Mouse (Mus musculus) lung, postnatal 4 days (tissue): ENCODE results near the gene D10Wsu102e.

ENCODE experiments used
- DNase-seq, 2 experiments: peaks; one replicate each; pipeline ENCODE4 v3.0.0; 2021

Gene D10Wsu102e

GRCm38 (mm10) chr10:83359956-83360355 is at the start of gene D10Wsu102e:
D10Wsu102e (plus strand) TSS chr10:83360221.
- peak; percentile 97 for DNase-seq

GRCm38 (mm10) chr10:83310356-83310755 is 49.7 kb upstream of the D10Wsu102e start:
- no peak for DNase-seq

GRCm38 (mm10) chr10:83313033-83313432 is 47.0 kb upstream of the D10Wsu102e start:
- DNase-seq: no peak

- no peak for DNase-seq
These were observed 39.6 kb upstream of the D10Wsu102e start for GRCm38 (mm10) chr10:83320396-83320795.

DNA sequence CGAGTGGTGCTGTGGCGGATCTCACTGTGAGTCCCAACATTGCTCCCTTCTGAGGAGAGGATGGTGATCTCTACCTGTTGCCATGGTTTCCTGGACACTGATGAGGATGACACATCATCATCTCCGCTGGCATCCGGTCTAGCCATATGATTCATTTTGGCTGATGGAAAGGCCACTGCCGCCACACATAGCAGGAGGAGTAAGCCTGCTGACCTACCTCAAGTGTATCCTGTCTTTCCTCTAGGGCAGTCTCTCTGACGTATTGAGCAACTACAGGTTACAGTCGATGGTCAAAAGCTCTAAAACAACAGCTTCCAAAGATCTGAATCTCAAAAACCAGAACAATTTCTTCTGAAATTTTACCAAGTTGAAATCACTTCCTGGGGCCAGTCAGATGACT is 39.2 kb upstream of the D10Wsu102e start:
- DNase-seq: no peak

DNA sequence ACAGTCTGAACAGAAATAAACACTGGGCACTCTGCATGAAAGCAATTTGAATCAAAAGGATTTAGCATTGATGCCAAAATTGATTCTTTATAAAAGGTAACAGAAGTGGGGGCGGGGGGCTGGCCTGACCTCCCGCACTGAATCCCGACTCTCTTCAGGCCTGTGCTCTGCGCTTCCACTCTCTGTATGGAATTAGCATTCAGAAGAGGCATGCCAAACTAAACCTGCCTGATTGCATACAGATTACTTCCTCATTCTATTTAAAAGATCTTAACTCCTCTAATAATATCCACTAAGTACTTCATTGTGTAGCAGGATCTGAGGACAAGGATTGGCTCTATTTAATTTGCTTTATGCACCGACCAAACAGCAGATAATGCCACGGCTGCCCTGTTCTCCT is 38.5 kb upstream of the D10Wsu102e start:
- no peak for DNase-seq

DNA sequence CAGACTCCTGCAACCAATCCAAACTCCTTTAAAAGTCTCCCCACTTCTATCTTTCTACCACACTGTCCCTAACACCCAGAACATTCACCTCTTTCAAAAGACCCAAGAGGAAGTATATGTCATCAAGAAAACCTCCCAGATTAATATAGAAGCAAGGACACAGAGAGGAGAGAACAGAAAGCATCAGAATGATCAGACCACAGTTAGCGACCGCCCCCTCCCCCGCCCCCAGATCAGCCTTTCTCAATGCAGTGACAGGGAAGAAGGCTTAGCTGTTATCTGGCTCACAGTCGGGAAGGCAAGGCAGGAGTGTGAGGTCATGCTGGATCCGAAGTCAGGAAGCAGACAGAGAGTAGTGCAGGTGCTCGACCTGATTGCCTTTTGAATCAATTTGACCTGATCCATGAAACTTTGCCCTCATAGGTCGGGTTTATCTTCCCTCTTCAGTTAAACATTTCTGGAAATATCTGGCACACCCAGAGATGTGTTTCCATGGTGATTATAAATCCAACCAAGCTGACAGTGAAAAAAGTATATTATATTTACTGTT is 37.4 kb upstream of the D10Wsu102e start:
- no peak for DNase-seq

DNA sequence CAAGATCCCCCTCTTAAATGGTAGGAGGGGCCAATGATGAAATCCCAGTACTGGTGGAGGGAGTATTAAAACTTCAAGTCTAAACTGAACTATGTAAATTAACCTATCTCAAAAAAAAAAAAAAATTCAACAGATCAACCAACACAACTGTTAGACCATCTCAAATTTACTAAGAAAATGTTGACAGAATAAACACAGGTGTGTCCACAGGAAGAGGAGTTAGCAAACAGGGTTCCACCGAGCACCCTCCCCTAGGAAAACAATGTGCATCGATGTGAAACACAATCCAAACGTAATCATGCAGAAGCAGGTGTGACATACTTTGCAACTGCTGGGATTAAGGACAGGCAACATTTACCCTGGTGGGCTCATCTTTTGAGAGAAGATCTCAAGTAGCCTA is 35.1 kb upstream of the D10Wsu102e start:
- no peak for DNase-seq

- no peak for DNase-seq
These were observed 34.1 kb upstream of the D10Wsu102e start for GRCm38 (mm10) chr10:83325903-83326302.

DNA sequence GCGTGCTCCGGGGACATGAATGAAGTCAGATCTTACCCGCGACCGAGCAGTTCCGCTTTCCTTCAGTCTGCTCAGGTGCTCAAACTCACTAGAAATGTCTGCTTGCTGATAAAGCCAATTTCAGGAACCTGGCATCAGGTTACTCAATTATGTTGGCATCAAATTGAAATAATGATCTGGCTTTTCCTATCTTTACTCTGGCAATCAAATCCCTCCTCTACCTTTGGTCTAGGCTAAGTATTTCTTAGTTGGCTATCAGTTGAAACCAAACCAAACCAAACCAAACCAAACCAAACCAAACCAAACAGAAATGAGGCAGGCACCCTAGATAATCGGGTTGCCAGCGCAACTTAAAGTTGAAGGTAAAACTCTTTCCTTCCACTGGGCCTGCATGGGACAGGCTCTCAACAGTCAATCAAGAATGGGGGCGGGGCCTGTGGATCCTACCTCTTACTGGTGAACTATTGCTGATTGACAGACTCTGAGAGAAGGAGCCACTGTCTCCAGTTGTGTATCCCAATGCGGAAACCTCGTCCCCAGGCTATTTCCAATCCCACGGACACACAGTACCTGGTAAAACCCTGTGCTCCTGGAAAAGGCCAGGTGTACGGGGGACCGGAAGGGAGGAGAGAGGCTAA is 33.3 kb upstream of the D10Wsu102e start:
- DNase-seq: no peak

DNA sequence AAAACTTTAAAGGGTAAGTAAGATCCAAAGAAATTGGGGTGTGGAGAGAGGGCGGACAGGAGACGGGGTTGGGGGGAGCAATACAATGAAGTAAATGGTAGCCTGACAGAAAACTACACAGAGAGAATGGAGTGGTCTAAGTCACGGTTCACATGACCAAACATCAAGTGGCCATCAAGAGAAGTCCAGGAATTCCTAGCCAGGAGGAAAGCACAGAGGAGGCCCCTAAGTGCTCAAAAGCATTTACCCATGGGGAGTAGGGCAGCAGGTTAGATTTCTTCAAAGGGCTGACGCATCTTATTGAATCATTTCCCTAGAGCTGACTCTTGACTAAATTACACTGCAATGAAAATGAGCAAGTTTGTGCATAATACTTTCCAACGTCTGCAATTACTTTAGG is 31.2 kb upstream of the D10Wsu102e start:
- no peak for DNase-seq

DNA sequence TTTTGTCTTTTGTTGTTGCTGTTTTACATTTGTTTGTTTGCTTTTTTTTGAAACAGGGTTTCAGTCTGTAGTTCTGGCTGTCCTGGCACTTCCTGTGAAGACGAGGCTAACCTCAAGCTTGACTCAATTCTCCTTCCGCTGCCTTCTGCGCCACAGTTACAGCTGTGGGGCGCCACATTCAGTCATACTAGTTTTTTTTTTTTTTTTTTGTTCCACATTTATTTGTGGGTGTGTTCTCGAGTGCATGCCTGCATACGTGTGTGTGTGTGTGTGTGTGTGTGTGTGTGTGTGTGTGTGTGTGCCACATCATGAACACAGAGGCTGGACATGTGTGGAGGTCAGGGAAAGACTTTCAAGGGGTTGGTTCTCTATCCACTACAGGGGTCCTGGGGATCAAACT is 29.7 kb upstream of the D10Wsu102e start:
- DNase-seq: no peak

DNA sequence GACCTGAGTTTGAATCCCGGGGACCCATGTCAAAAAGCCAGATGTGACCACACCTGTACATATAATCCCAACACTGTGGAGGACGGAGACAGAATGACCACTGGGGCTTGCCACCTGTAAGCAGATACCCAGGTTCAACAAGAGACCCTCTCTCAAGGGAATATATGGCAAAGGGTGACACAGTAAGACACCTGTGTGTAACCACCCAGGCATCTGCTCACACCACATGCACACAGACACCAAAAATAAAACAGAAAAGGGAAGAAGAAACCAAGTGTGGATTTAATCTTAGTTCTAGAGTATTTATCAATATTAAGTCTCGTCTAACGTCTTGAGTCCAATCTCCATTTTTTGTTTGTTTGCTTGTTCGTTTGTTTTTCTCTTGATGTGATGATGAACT is 28.2 kb upstream of the D10Wsu102e start:
- DNase-seq: no peak

DNA sequence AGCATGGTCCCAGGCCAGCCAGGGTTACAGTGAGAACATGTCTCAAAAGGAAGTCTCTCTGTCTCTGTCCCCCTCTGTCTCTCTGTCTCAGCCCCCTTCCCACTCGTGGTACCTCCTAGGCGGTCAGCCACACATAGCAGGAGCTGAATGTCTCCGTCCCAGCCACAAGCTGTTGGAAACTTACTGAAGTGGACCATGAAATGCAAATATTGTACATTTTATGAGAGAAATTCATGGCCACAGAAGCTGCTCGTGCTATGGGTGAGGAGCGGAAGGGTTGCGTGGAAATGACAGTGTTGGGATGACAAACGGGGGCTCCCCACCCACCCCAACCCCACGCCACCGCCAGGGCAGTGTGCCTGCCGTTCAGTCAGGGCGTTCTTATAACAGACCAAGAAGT is 27.4 kb upstream of the D10Wsu102e start:
- no peak for DNase-seq

DNA sequence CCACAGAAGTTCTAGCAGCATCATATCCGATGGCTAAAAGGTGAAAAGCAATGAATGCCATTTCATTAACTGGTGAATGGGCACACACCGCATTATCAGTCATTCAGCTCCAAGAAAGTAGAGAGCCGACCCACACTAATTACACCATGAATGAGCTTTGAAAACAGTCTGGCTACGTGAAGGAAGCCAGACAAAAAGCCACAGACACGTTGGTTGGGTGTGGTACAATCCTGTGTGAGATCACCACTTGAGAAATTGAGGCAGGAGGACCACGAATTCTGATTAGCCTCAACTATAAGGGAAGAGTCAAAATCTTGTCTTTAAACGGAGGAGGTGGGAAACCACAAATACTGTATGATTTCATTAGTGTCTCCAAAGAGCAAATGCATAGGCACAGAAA is 23.7 kb upstream of the D10Wsu102e start:
- DNase-seq: no peak

DNA sequence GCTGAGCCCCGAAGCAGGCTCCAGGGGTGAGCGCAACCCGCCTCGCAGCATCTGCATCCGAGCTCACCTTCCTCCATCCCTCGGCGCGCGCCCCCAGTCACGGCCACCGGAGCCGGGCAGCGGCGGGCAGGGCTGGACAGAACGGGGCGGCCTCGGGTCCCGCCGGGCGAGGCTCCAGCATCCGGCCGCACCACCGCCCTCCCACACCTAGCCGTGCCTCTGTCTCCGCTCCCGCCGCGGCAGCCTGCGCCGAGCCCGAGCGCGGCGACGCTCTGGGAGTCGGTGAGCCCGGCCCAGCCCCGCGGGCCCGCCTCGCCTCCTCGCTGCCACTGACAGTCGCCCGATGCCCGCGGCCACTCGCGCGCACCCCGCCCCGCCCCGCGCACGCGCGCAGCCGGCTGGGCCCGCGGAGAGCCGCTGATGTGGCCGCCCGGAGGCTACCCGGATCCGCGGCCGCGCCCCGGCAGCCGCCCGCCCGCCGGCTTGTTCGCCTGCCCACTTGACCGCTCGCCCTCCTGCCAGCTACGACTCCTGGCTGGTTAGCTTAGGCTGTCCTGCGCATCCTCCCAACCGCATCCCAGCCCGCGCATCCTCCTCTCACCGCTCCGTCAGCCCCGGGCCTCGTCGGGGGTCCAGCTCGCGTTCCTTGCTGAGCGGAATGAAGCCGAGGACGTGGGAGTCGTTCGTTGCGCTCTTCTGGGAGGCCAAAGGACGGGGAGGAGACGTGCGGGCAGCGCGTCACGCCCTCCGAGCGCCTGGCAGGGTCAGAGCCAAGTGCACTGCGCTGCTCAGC is 22.7 kb upstream of the D10Wsu102e start, which contains the start of gene Slc41a2:
TSS of gene Slc41a2 (minus strand) at position 724 of the 793 bp plus-strand sequence.
- peak; percentile 69 to 81 for DNase-seq

GRCm38 (mm10) chr10:83337971-83338598 is 21.9 kb upstream of the D10Wsu102e start:
- no peak for DNase-seq

GRCm38 (mm10) chr10:83341226-83341625 is 18.8 kb upstream of the D10Wsu102e start:
- DNase-seq: no peak

DNA sequence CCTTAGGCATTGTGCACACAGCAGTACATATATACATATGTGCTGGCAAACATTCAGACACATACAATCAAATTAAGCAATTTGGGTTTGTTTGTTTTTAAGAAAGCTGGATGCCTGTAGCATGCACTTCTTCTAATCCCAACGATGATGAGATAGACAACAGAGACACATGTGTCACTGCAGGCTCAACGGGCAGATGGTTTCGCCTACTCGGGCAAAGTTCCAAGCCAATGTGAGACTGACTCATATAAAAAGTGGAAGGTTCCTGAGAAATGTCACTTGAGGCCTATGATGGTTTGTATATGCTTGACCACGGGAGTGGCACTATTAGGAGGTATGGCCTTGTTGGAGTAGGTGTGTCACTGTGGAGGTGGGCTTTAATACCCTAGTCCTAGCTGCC is 16.9 kb upstream of the D10Wsu102e start:
- DNase-seq: no peak

DNA sequence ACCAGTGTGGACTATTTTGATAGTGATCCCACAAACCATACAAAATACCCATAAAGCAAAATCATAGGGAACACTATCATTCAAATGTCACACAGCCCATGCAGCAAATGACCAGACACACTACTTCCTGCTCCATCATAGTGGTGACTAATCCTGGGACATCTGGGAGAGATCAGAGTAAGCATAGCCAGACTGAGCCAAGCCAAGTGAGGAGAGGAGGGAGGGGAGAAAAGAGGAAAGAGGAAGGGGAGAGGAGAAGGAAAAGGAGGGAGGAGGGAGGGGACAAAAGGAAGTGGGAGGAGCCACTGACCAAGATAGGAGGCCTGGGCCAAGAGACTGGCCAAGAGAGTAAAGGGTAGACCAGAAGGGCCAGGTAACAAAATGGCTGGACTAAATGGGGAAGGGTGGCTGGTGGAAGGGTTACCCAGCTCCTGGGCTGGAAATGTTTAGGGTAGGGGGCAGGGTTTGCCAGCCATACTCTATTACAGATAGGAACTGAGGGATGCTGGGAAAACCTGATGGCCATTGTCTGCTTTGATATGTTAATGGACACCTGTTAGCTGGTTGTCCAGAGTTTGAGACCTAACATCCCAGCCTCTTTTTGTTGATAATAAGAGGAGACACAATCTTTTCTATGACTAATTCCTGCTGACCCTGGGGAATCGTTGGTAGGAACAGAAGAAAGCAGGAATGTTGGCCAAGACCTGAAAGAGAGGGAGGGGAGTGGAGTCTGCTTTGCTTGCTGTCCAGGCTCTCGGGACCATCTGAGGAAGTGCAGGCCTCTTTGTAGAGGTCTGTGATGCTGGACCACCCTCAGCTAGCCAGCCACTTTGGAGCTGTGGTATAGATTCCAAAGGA is 16.0 kb upstream of the D10Wsu102e start:
- no peak for DNase-seq

- DNase-seq: no peak
These were observed 14.2 kb upstream of the D10Wsu102e start for GRCm38 (mm10) chr10:83345693-83346358.

DNA sequence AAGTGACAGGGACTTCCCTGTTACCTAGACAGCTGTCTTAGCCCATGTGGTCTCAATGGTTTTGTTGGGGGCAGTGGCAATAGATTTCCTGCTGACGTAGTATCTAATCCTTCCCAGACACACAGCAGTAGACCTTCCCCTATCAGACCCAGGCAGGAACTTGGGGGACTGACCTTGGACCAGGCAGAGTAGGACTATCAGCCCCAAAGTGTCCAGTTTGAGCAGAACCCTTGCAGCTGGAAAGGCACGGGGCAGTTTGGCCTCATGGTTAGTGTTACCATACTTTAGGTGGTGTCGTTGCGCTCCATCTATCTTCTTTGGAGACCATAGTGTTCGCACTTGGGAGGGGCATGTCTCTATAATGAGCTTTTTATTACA is 13.7 kb upstream of the D10Wsu102e start:
- DNase-seq: no peak
